Mouse (Mus musculus) hindbrain, postnatal 0 days (tissue): ENCODE measurements at regions not wholly inside any gene's neighbourhood (a gene's known extent, or its start where the extent isn't known, plus 50 kb on each side); places are given as distances from the start of the nearest gene placed in this dataset.
A peak's percentile ranks its signal among the peaks of the same experiment; 100 is the strongest.

Experiments
- ATAC-seq: fragments of 200-750 bp; cut with Nextera tagmentation; 2 replicates; pipeline ENCODE4 v1.8.0; 2017; ENCODE audit warnings: mild to moderate bottlenecking, moderate TSS enrichment, moderate library complexity
- DNase-seq: peaks from one replicate; pipeline ENCODE4 v3.0.0-alpha.2; 2015; ENCODE audit warnings: low spot score
- H3K27ac ChIP-seq: fragments of 300-500 bp; sonication (generic); 2 replicates; pipeline ENCODE4 v1.5.1; 2014; ENCODE audit warnings: mild to moderate bottlenecking
- H3K27me3 ChIP-seq: fragments of 300-500 bp; sonication (generic); 2 replicates; pipeline ENCODE4 v1.6.1; 2014; ENCODE audit warnings: low read length, mixed read lengths; ENCODE audit not compliant: insufficient read depth
- H3K36me3 ChIP-seq: fragments of 300-500 bp; sonication (generic); 2 replicates; pipeline ENCODE4 v1.6.1; 2014; ENCODE audit warnings: low read length, mixed read lengths; ENCODE audit not compliant: insufficient read depth
- H3K4me1 ChIP-seq: fragments of 300-500 bp; sonication (generic); 2 replicates; pipeline ENCODE4 v1.6.1; 2014; ENCODE audit warnings: antibody characterized with exemption, low read length, mixed read lengths; ENCODE audit not compliant: insufficient read depth
- H3K4me2 ChIP-seq: fragments of 300-500 bp; sonication (generic); 2 replicates; pipeline ENCODE4 v1.6.1; 2014; ENCODE audit warnings: low read depth, mild to moderate bottlenecking, low read length, moderate library complexity, mixed read lengths
- H3K4me3 ChIP-seq: fragments of 300-500 bp; sonication (generic); 2 replicates; pipeline ENCODE4 v1.5.1; 2014; ENCODE audit warnings: low read length
- H3K9ac ChIP-seq: fragments of 300-500 bp; sonication (generic); replicated peaks from 2 replicates; pipeline ENCODE4 v1.6.1; 2014; ENCODE audit warnings: mild to moderate bottlenecking, low read length, moderate library complexity, mixed read lengths
- H3K9me3 ChIP-seq: fragments of 300-500 bp; sonication (generic); 2 replicates; pipeline ENCODE4 v1.6.1; 2016; ENCODE audit warnings: low read length, mixed read lengths
- CTCF ChIP-seq: IDR thresholded peaks from 2 replicates; pipeline ENCODE4 v1.5.1; 2016; ENCODE audit warnings: antibody characterized with exemption, control low read depth, low read depth
- WGBS: fragments of 180-500 bp; shearing (Covaris S2); extraction: QIAGEN DNeasy Blood & Tissue Kit; methylation state at CpG from one replicate; pipeline ENCODE4 v1.1.7; 2014; 5-methylcytosine and 5-hydroxymethylcytosine counted together

GRCm38 (mm10) chr10:119114653-119115052 lies 125.2 kb downstream of the Cand1 start:
- DNase-seq, result no peak

GRCm38 (mm10) chr10:119111886-119112285 lies 128.0 kb downstream of the Cand1 start:
- WGBS, result 91% methylated on average over 2 of the region's 2 CpGs
- no peaks in the 10 kb centered on the region for H3K4me1 ChIP-seq
- H3K27me3 ChIP-seq, result no peaks in the 10 kb centered on the region
- H3K4me2 ChIP-seq, result no peak overlapping the region
- H3K36me3 ChIP-seq, result no peaks in the 10 kb centered on the region
- no peaks in the 10 kb centered on the region for H3K9me3 ChIP-seq
- H3K9ac ChIP-seq, result no peak overlapping the region
- no peak for ATAC-seq
- H3K27ac ChIP-seq, result no peak overlapping the region
- TF ChIP-seq CTCF, result no peak
- H3K4me3 ChIP-seq, result no peak overlapping the region
- no peak for DNase-seq

More at GRCm38 (mm10) chr10:119114653-119115052, 125.2 kb downstream of the Cand1 start:
- Histone ChIP-seq H3K27me3 (no peaks in the 10 kb centered on the region), H3K9me3 (no peaks in the 10 kb centered on the region), H3K27ac (no peak overlapping the region), H3K36me3 (no peaks in the 10 kb centered on the region), H3K9ac (no peak overlapping the region), H3K4me1 (no peaks in the 10 kb centered on the region), H3K4me3 (no peak overlapping the region), H3K4me2 (no peak overlapping the region)
- no peak for TF ChIP-seq CTCF
- WGBS, result 50% methylated on average over 10 of the region's 10 CpGs
- ATAC-seq, result 0 out of 2 replicates have a peak, but pooled peaks have one; percentile 35

GRCm38 (mm10) chr10:119111409-119111808 lies 128.4 kb downstream of the Cand1 start:
- no peak overlapping the region for H3K27ac ChIP-seq
- no peak overlapping the region for H3K4me3 ChIP-seq
- H3K4me2 ChIP-seq, result no peak overlapping the region
- no peak for ATAC-seq
- H3K9ac ChIP-seq, result no peak overlapping the region
- DNase-seq, result no peak
- H3K4me1 ChIP-seq, result no peaks in the 10 kb centered on the region
- WGBS, result 78% methylated on average over 3 of the region's 3 CpGs
- H3K36me3 ChIP-seq, result no peaks in the 10 kb centered on the region
- TF ChIP-seq CTCF, result no peak
- H3K9me3 ChIP-seq, result no peaks in the 10 kb centered on the region
- no peaks in the 10 kb centered on the region for H3K27me3 ChIP-seq

GRCm38 (mm10) chr10:119110614-119111013 lies 129.2 kb downstream of the Cand1 start:
- no peaks in the 10 kb centered on the region for H3K4me1 ChIP-seq
- no peak for TF ChIP-seq CTCF
- H3K9ac ChIP-seq, result no peak overlapping the region
- no peak overlapping the region for H3K4me2 ChIP-seq
- no peak overlapping the region for H3K4me3 ChIP-seq
- ATAC-seq (no peak), DNase-seq (no peak)
- no peaks in the 10 kb centered on the region for H3K27me3 ChIP-seq
- H3K9me3 ChIP-seq, result no peaks in the 10 kb centered on the region
- WGBS, result 32% methylated on average over 5 of the region's 5 CpGs
- H3K36me3 ChIP-seq, result no peaks in the 10 kb centered on the region
- H3K27ac ChIP-seq, result no peak overlapping the region

GRCm38 (mm10) chr10:119109207-119109606 lies 130.6 kb downstream of the Cand1 start:
- Histone ChIP-seq H3K4me1 (no peaks in the 10 kb centered on the region), H3K27ac (no peak overlapping the region), H3K36me3 (no peaks in the 10 kb centered on the region), H3K9me3 (no peaks in the 10 kb centered on the region), H3K27me3 (no peaks in the 10 kb centered on the region), H3K4me3 (no peak overlapping the region), H3K4me2 (no peak overlapping the region), H3K9ac (no peak overlapping the region)
- TF ChIP-seq CTCF, result no peak
- ATAC-seq (no peak), DNase-seq (no peak)
- 80% methylated on average over 4 of the region's 4 CpGs for WGBS

GRCm38 (mm10) chr10:119107728-119108127 lies 132.1 kb downstream of the Cand1 start:
- no peak overlapping the region for H3K9ac ChIP-seq

GRCm38 (mm10) chr10:119106105-119106504 lies 133.8 kb downstream of the Cand1 start:
- Histone ChIP-seq H3K9ac (no peak overlapping the region), H3K27ac (no peak overlapping the region), H3K4me3 (no peak overlapping the region), H3K36me3 (no peaks in the 10 kb centered on the region), H3K4me1 (no peaks in the 10 kb centered on the region), H3K4me2 (no peak overlapping the region), H3K9me3 (peaks cover 4% of the 10 kb centered on the region; the same call in 1 of the 2 replicates), H3K27me3 (no peaks in the 10 kb centered on the region)
- no peak for TF ChIP-seq CTCF
- ATAC-seq (no peak), DNase-seq (no peak)
- WGBS, result 86% methylated on average over 3 of the region's 3 CpGs

More at GRCm38 (mm10) chr10:119107728-119108127, 132.1 kb downstream of the Cand1 start:
- Histone ChIP-seq H3K4me2 (no peak overlapping the region), H3K27me3 (no peaks in the 10 kb centered on the region), H3K27ac (no peak overlapping the region), H3K36me3 (no peaks in the 10 kb centered on the region), H3K4me3 (no peak overlapping the region), H3K4me1 (no peaks in the 10 kb centered on the region), H3K9me3 (no peaks in the 10 kb centered on the region)
- WGBS, result 64% methylated on average over 6 of the region's 6 CpGs
- DNase-seq (no peak), ATAC-seq (no peak)
- TF ChIP-seq CTCF, result no peak
